Comparison of ENCODE assay signal across 8 mouse cellular contexts in genomic region chr11:85310407-85310712, GRCm38 (mm10). TPM values are rescaled to one million over a fixed set of nuclear protein-coding genes. Genes with fewer than 3 reads are reported as not detected.
DNase-seq lines count a peak whose midpoint lies in the region; ATAC-seq and TF ChIP-seq lines count a peak whose summit lies in the region.

No protein-coding gene starts in this region.

- WGBS in liver, embryonic 11.5 days, result 1% methylated on average over 15 of the region's 15 CpGs
- under 1% methylated on average over 15 of the region's 15 CpGs for WGBS in stomach, postnatal 0 days

- no peak for ATAC-seq in erythroblast, adult 5-6 weeks (replicated peaks; ENCODE audit: low FRiP score, poor library complexity, severe bottlenecking)
- peak; percentile 56; the same call in 1 of the 2 replicates for ATAC-seq in liver, embryonic 11.5 days (replicated peaks; ENCODE audit: low FRiP score)
- no peak for ATAC-seq in stomach, postnatal 0 days (ENCODE audit: low FRiP score, low TSS enrichment)

- H3K27me3 ChIP-seq in erythroblast, embryonic 14.5 days (ENCODE audit: control insufficient read depth), result no peaks in the 10 kb centered on the region; the same call in 1 of the 2 replicates
- no peaks in the 10 kb centered on the region for H3K27me3 ChIP-seq in testis, adult 2 months (ENCODE audit: control insufficient read depth, insufficient read depth, low read length)
- H3K27me3 ChIP-seq in liver, embryonic 11.5 days (replicated peaks; ENCODE audit: control insufficient read depth, insufficient read depth, low read length), result no peaks in the 10 kb centered on the region
- H3K27me3 ChIP-seq in stomach, postnatal 0 days (ENCODE audit: control insufficient read depth, insufficient read depth, low read length), result no peaks in the 10 kb centered on the region

- H3K4me1 ChIP-seq in erythroblast, embryonic 14.5 days (ENCODE audit: control insufficient read depth), result peaks cover 41% of the 10 kb centered on the region
- no peaks in the 10 kb centered on the region; the same call in 1 of the 2 replicates for H3K4me1 ChIP-seq in testis, adult 2 months (ENCODE audit: control insufficient read depth, insufficient read depth, low read length)
- H3K4me1 ChIP-seq in liver, embryonic 11.5 days (replicated peaks; ENCODE audit: control insufficient read depth, insufficient read depth, low read length), result peaks cover 14% of the 10 kb centered on the region; the same call in 1 of the 2 replicates
- H3K4me1 ChIP-seq in stomach, postnatal 0 days (replicated peaks; ENCODE audit: control insufficient read depth, insufficient read depth), result 0 out of 2 replicates have a peak, but pooled peaks cover 2% of the 10 kb centered on the region

- peak overlapping the region; percentile 99 for H3K27ac ChIP-seq in testis, adult 2 months (ENCODE audit: control insufficient read depth, insufficient read depth, low read depth, low read length)
- peak overlapping the region; percentile 90 for H3K27ac ChIP-seq in liver, embryonic 11.5 days (ENCODE audit: low read depth, low read length)
- peak overlapping the region; percentile 90 for H3K27ac ChIP-seq in stomach, postnatal 0 days (replicated peaks)

- no peak for TF ChIP-seq EP300 in stomach, postnatal 0 days (optimal IDR thresholded peaks at IDR 0.05)

- TF ChIP-seq CTCF in testis, adult 2 months (IDR thresholded peaks at IDR 0.05; ENCODE audit: control insufficient read depth, insufficient read depth, insufficient replicate concordance, low read depth, low read length), result no peak
- TF ChIP-seq CTCF in stomach, postnatal 0 days (IDR thresholded peaks at IDR 0.05; ENCODE audit: low read depth), result no peak

- no peak for TF ChIP-seq POLR2A in testis, adult 2 months (IDR thresholded peaks at IDR 0.05; ENCODE audit: control insufficient read depth, low read depth, low read length)

- peak overlapping the region; percentile 75 for H3K9ac ChIP-seq in liver, embryonic 11.5 days (ENCODE audit: low read depth, low read length)
- H3K9ac ChIP-seq in stomach, postnatal 0 days (ENCODE audit: low read length), result peak overlapping the region; percentile 66

- peaks cover 26% of the 10 kb centered on the region for H3K36me3 ChIP-seq in erythroblast, embryonic 14.5 days (ENCODE audit: control insufficient read depth)
- no peaks in the 10 kb centered on the region; the same call in none of the 2 replicates for H3K36me3 ChIP-seq in testis, adult 2 months (ENCODE audit: control insufficient read depth, insufficient read depth, low read length)
- peaks cover 6% of the 10 kb centered on the region for H3K36me3 ChIP-seq in liver, embryonic 11.5 days (ENCODE audit: control insufficient read depth, insufficient read depth, low read length)
- H3K36me3 ChIP-seq in stomach, postnatal 0 days (ENCODE audit: control insufficient read depth, insufficient read depth, low read length), result no peaks in the 10 kb centered on the region

- DNase-seq in testis, postnatal 14 days (ENCODE audit: low spot score), result no peak
- no peak for DNase-seq in liver, embryonic 11.5 days (ENCODE audit: low spot score)
- DNase-seq in stomach, postnatal 0 days (ENCODE audit: low spot score), result no peak
- DNase-seq in layer of hippocampus, adult 18-20 months (ENCODE audit: low spot score in 2 of 2), result no peak
- DNase-seq in c-Kit-positive CD71-positive TER-119-positive erythroid progenitor cells, embryonic 14.5 days (ENCODE audit: low spot score), result no peak

- H3K9me3 ChIP-seq in erythroblast, embryonic 14.5 days (ENCODE audit: control insufficient read depth, low read length), result peaks cover 3% of the 10 kb centered on the region
- no peaks in the 10 kb centered on the region for H3K9me3 ChIP-seq in liver, embryonic 11.5 days (ENCODE audit: control insufficient read depth, low read length)
- no peaks in the 10 kb centered on the region for H3K9me3 ChIP-seq in stomach, postnatal 0 days (ENCODE audit: control insufficient read depth, low read length)

- H3K4me2 ChIP-seq in liver, embryonic 11.5 days, result peak overlapping the region; percentile 78
- H3K4me2 ChIP-seq in stomach, postnatal 0 days (replicated peaks; ENCODE audit: low read depth), result peak overlapping the region; percentile 89

- peak overlapping the region; percentile 70 for H3K4me3 ChIP-seq in erythroblast, embryonic 14.5 days (replicated peaks)
- peak overlapping the region; percentile 97 for H3K4me3 ChIP-seq in testis, adult 2 months (ENCODE audit: control insufficient read depth, low read depth, low read length)
- H3K4me3 ChIP-seq in liver, embryonic 11.5 days (ENCODE audit: low read depth, low read length), result peak overlapping the region; percentile 97
- H3K4me3 ChIP-seq in stomach, postnatal 0 days (ENCODE audit: low read depth, low read length), result peak overlapping the region; percentile 93

RNA-seq across cellular contexts. Expression of gene Ppm1d, which starts 0.7 kb away (rescaled TPM):
- polyA plus RNA-seq in erythroblast, embryonic 14.5 days (2012), result 3.4 and 5.9 TPM in 2 replicates
- total RNA-seq in erythroblast, adult 5-6 weeks (2015; ENCODE audit: low replicate concordance), result 58.6 and 66.0 TPM in 2 replicates
- total RNA-seq in erythroblast, adult 5-6 weeks (2017; ENCODE audit: low replicate concordance), result 51.8 and 65.5 TPM in 2 replicates
- polyA plus RNA-seq in testis, adult 2 months (2012; rRNA removed), result 106 TPM in 2 replicates
- 19.6 and 19.9 TPM in 2 replicates for polyA plus RNA-seq in liver, embryonic 11.5 days (2014; fragmentation: Nextera tagmentation; extraction: Ambion mirVana)
- 11.0 and 12.4 TPM in 2 replicates for polyA plus RNA-seq in stomach, postnatal 0 days (2015; fragmentation: Nextera tagmentation; extraction: Ambion mirVana)
- 10 to 100 TPM; 16.2 to 17.0 TPM for total RNA-seq in layer of hippocampus, adult 18-20 months (2021)

RNA-seq across cellular contexts. Expression of gene Bcas3, which starts 42.6 kb away (rescaled TPM):
- polyA plus RNA-seq in erythroblast, embryonic 14.5 days (2012), result 24.3 and 25.9 TPM in 2 replicates
- total RNA-seq in erythroblast, adult 5-6 weeks (2015; ENCODE audit: low replicate concordance), result 97.0 and 130 TPM in 2 replicates
- 136 and 143 TPM in 2 replicates for total RNA-seq in erythroblast, adult 5-6 weeks (2017; ENCODE audit: low replicate concordance)
- 21.8 and 23.4 TPM in 2 replicates for polyA plus RNA-seq in testis, adult 2 months (2012; rRNA removed)
- 24.8 and 25.8 TPM in 2 replicates for polyA plus RNA-seq in liver, embryonic 11.5 days (2014; fragmentation: Nextera tagmentation; extraction: Ambion mirVana)
- 16.5 and 20.4 TPM in 2 replicates for polyA plus RNA-seq in stomach, postnatal 0 days (2015; fragmentation: Nextera tagmentation; extraction: Ambion mirVana)
- 10 to 100 TPM; 70.0 to 78.5 TPM for total RNA-seq in layer of hippocampus, adult 18-20 months (2021)
